Mouse (Mus musculus) neural tube, embryonic 12.5 days (tissue): ENCODE measurements around the gene Tlk1. TPM values are rescaled to one million over a fixed set of nuclear protein-coding genes. Genes with fewer than 3 reads are reported as not detected.

Experiments used
- ATAC-seq: fragments of 200-750 bp; cut with Nextera tagmentation; 2 replicates; pipeline ENCODE4 v1.8.0; 2017; ENCODE audit warnings: low read depth, mild to moderate bottlenecking, moderate TSS enrichment, moderate library complexity; ENCODE audit not compliant: low FRiP score
- H3K27ac ChIP-seq: fragments of 300-500 bp; sonication (generic); 2 replicates; pipeline ENCODE4 v1.5.1; 2016
- H3K27me3 ChIP-seq: fragments of 300-500 bp; sonication (generic); replicated peaks from 2 replicates; pipeline ENCODE4 v1.6.1; 2016; ENCODE audit warnings: mild to moderate bottlenecking
- H3K36me3 ChIP-seq: fragments of 300-500 bp; sonication (generic); 2 replicates; pipeline ENCODE4 v1.6.1; 2016; ENCODE audit warnings: mild to moderate bottlenecking
- H3K4me1 ChIP-seq: fragments of 300-500 bp; sonication (generic); 2 replicates; pipeline ENCODE4 v1.6.1; 2016
- H3K4me2 ChIP-seq: fragments of 300-500 bp; sonication (generic); replicated peaks from 2 replicates; pipeline ENCODE4 v1.6.1; 2016; ENCODE audit warnings: mild to moderate bottlenecking
- H3K4me3 ChIP-seq: fragments of 300-500 bp; sonication (generic); 2 replicates; pipeline ENCODE4 v1.5.1; 2016
- H3K9ac ChIP-seq: fragments of 300-500 bp; sonication (generic); 2 replicates; pipeline ENCODE4 v1.6.1; 2016; ENCODE audit warnings: mild to moderate bottlenecking
- H3K9me3 ChIP-seq: fragments of 300-500 bp; sonication (generic); 2 replicates; pipeline ENCODE4 v1.6.1; 2016; ENCODE audit warnings: mild to moderate bottlenecking
- WGBS: fragments of 180-500 bp; shearing (Covaris S2); methylation state at CpG from one replicate; pipeline ENCODE4 v1.1.7; 2016; 5-methylcytosine and 5-hydroxymethylcytosine counted together
- polyA plus RNA-seq: library from polyadenylated mRNA; unstranded; fragments of >200 nt; fragmentation: Nextera tagmentation; extraction: Ambion mirVana; gene quantifications from 2 replicates; pipeline ENCODE4 v1.2.1, GENCODE M21; 2016

Tlk1 gene
- polyA plus RNA-seq, 1 experiment from 2014 or later: 36.1 TPM

DNA sequence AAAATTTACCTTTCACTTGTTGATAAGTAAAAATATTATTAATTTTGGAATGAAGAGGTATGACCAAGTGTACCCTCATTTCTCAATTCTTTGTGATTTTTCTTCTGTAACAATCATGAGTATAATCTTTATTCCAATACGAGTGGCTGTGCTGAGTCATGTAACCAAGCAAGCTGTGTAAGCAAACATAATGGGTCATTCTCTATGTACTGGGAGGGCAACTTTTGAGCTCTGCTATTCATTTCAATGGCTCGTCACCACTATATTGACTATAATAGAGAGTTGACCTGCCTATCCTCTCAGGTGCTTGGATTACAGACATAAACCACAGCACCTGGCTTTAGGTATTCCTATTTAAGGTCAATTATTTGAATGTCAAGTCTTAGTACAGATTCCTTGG is 48.8 kb downstream of the Tlk1 start:
- Histone ChIP-seq H3K36me3 (peaks cover 3% of the 10 kb centered on the region; the same call in 1 of the 2 replicates), H3K4me3 (no peak overlapping the region), H3K27ac (no peak overlapping the region), H3K4me1 (peaks cover 3% of the 10 kb centered on the region; the same call in 1 of the 2 replicates), H3K9ac (no peak overlapping the region), H3K27me3 (no peaks in the 10 kb centered on the region), H3K9me3 (no peaks in the 10 kb centered on the region), H3K4me2 (no peak overlapping the region)
- WGBS: 75% methylated on average over 2 of the region's 2 CpGs
- ATAC-seq: no peak

DNA sequence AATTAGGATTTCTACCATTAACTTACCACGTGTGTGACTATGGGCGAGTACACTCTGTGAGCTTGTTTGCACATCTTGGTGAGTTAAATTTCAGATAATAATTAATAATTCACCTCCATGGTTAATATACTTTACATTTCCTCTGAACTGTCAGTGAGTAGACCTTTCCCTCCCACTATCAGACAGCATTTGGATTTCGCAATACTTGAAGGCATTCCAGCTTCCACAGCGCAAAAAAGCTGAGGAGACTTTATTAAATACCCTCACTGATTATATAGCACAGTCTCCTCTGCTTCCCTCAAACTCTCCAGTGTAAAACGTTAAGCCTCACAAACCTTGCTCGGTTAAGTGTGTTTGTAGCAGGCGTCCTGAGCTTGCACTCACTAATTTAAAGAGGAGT is 60.8 kb downstream of the Tlk1 start:
- no peaks in the 10 kb centered on the region for H3K4me1 ChIP-seq
- H3K27ac ChIP-seq: no peak overlapping the region
- no peak overlapping the region for H3K4me3 ChIP-seq
- 90% methylated on average over 7 of the region's 7 CpGs for WGBS
- H3K9ac ChIP-seq: no peak overlapping the region
- H3K4me2 ChIP-seq: no peak overlapping the region
- H3K9me3 ChIP-seq: no peaks in the 10 kb centered on the region
- no peaks in the 10 kb centered on the region for H3K27me3 ChIP-seq
- H3K36me3 ChIP-seq: no peaks in the 10 kb centered on the region
- no peak for ATAC-seq

DNA sequence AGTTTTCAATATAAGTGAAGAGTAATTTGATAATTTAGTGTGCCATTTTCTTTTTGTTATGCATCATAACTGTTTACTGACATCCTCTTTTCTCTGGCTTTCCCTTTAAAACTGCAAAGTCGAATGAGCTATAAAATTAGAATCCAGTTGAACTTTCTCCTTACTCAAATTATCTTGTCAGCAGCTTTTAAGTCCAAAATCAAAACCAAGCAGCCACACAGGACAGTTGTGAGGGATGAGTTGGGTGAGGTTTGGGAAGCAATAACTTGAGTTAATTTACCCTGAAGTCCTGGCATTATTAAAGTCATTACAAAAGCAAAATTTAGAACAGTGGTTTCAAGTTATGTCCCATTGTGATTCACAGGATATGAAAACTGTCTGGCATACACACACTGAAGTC is 62.8 kb downstream of the Tlk1 start:
- Histone ChIP-seq H3K9ac (no peak overlapping the region), H3K4me1 (no peaks in the 10 kb centered on the region), H3K9me3 (no peaks in the 10 kb centered on the region), H3K36me3 (no peaks in the 10 kb centered on the region), H3K27me3 (no peaks in the 10 kb centered on the region), H3K27ac (no peak overlapping the region), H3K4me2 (no peak overlapping the region), H3K4me3 (no peak overlapping the region)
- no peak for ATAC-seq
- WGBS: 94% methylated on average over 1 of the region's 1 CpGs

DNA sequence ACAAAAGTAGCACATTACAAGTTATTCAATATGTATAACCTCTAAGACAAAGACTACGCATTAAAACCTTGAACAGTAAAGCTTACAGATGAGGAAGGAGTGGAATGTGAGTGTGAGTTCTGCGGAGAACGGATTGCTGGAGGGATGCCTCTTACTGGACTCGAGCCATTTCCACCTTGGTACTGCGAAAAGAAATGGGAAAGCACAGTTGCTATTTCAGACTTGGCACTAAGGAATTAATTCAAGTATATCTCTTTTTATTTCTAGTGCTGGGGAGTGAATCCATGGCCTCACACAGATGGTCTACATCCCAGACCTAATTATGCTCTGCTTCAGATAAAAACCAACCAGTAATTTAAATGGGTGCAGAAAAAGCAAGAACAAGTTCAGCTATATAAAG is 73.4 kb downstream of the Tlk1 start:
- H3K4me1 ChIP-seq: no peaks in the 10 kb centered on the region
- H3K36me3 ChIP-seq: 0 out of 2 replicates have a peak, but pooled peaks cover 4% of the 10 kb centered on the region
- H3K4me3 ChIP-seq: no peak overlapping the region
- H3K4me2 ChIP-seq: no peak overlapping the region
- H3K27ac ChIP-seq: no peak overlapping the region
- 94% methylated on average over 5 of the region's 5 CpGs for WGBS
- H3K27me3 ChIP-seq: no peaks in the 10 kb centered on the region
- no peak overlapping the region for H3K9ac ChIP-seq
- H3K9me3 ChIP-seq: no peaks in the 10 kb centered on the region
- no peak for ATAC-seq

DNA sequence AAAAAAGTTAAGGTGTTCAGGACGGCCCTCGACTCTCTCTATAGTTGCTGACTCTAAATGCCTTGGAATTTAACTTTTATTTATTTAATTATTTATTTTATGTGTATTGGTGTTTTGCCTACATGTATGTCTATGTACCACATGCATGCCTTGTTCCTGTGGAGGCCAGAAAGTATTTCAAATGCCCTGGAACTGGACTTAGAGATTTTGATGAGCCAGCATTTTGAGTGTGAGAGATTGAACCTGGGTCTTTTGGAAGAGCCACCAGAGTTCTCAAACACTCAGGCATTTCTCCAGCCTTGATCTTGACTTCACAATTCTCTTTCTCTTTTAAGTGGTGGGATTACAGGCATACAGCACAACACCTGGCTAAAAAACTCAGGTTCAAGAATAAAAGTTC is 73.9 kb downstream of the Tlk1 start:
- Histone ChIP-seq H3K27me3 (no peaks in the 10 kb centered on the region), H3K9me3 (no peaks in the 10 kb centered on the region), H3K9ac (no peak overlapping the region), H3K36me3 (peaks cover 6% of the 10 kb centered on the region; the same call in 1 of the 2 replicates), H3K27ac (no peak overlapping the region), H3K4me3 (no peak overlapping the region), H3K4me2 (no peak overlapping the region), H3K4me1 (no peaks in the 10 kb centered on the region)
- 98% methylated on average over 2 of the region's 2 CpGs for WGBS
- ATAC-seq: no peak

DNA sequence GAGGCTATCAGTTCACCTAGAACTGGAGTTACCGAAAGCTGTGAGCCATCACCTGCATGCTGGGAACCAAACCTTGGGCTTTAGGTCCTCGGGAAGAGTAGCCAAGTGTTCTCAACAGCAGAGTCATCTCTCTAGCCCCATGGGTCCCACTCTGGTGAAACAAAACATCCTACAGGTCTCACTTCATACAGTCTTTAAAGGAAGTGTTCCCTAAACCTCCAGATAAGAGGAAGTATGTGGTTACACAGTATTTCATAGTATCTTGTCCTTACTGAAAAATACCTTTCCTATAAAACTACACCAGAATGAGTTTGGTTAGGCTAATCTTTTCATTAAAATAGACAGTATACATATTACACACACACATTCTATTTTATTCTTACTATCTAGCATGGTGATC is 82.9 kb downstream of the Tlk1 start:
- ATAC-seq: no peak
- Histone ChIP-seq H3K27me3 (no peaks in the 10 kb centered on the region), H3K27ac (no peak overlapping the region), H3K9ac (no peak overlapping the region), H3K9me3 (no peaks in the 10 kb centered on the region), H3K4me1 (no peaks in the 10 kb centered on the region), H3K4me2 (no peak overlapping the region), H3K36me3 (peaks cover 49% of the 10 kb centered on the region), H3K4me3 (no peak overlapping the region)
- 85% methylated on average over 2 of the region's 2 CpGs for WGBS

DNA sequence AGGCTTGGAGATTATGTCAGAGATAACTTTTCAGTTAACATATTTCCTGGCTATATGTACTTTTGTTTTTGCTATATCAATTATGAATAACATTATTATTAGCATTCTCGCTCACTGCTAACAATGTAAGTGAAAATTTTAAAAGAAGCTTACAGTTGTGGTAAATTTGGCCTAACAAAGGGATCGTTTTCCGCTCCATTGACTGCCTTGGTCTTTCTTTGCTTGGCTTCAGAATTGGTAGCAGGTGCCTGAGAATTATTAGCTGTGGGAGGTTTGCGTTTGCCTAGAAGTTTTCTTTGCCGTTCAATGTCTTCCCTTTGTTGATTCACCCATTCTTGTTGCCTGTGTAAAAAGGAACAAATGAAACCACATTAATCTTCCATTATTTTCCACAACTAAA is 83.6 kb downstream of the Tlk1 start:
- Histone ChIP-seq H3K27me3 (no peaks in the 10 kb centered on the region), H3K9me3 (no peaks in the 10 kb centered on the region), H3K36me3 (peaks cover 51% of the 10 kb centered on the region), H3K4me1 (no peaks in the 10 kb centered on the region), H3K27ac (no peak overlapping the region), H3K4me3 (no peak overlapping the region), H3K4me2 (no peak overlapping the region), H3K9ac (no peak overlapping the region)
- ATAC-seq: no peak
- 57% methylated on average over 5 of the region's 5 CpGs for WGBS

DNA sequence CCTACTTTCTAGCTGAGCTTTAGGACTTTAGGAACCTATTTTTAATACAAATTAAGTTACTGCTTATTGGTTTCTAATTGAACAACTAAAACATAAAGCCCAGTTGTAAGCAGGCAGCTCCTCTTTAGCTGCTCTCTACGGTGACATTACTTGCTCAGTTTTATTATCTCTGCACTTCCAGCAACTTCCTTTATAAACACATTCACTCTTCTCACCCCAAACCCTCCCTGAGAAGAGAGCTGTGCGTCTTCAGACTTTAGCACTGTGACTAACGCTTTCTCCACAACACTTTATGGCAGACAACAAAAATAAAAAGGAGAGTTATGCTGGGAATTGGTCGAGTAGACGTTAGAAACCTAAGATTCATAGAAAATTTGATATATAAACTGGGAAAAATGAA is 89.5 kb downstream of the Tlk1 start:
- peaks cover 29% of the 10 kb centered on the region for H3K36me3 ChIP-seq
- no peaks in the 10 kb centered on the region for H3K27me3 ChIP-seq
- H3K4me3 ChIP-seq: no peak overlapping the region
- H3K9me3 ChIP-seq: no peaks in the 10 kb centered on the region
- no peak overlapping the region for H3K27ac ChIP-seq
- no peak overlapping the region for H3K4me2 ChIP-seq
- WGBS: 75% methylated on average over 5 of the region's 5 CpGs
- H3K4me1 ChIP-seq: no peaks in the 10 kb centered on the region
- no peak overlapping the region for H3K9ac ChIP-seq
- no peak for ATAC-seq

DNA sequence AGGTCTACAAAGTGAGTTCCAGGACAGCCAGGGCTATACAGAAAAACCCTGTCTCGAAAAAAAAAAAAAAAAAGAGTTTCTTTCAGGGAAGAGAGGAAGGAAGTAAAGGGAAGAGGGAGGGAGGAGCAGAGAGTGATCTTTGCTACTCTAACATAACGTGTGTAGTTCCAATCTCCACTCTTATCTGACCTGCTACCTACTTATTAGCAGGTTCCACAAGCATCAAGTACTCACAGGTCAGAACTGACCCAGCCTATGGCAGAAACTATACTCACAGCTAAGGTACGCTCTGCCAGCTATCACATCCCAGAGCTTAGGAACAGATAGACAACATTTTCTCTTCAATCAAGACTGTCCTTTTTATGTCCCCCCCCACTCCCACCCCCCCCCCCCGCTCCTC is 90.0 kb downstream of the Tlk1 start:
- H3K4me3 ChIP-seq: no peak overlapping the region
- no peak overlapping the region for H3K9ac ChIP-seq
- 88% methylated on average over 3 of the region's 4 CpGs for WGBS
- no peaks in the 10 kb centered on the region for H3K4me1 ChIP-seq
- H3K27me3 ChIP-seq: no peaks in the 10 kb centered on the region
- no peak overlapping the region for H3K27ac ChIP-seq
- no peaks in the 10 kb centered on the region for H3K9me3 ChIP-seq
- no peak overlapping the region for H3K4me2 ChIP-seq
- H3K36me3 ChIP-seq: peaks cover 25% of the 10 kb centered on the region
- ATAC-seq: no peak

DNA sequence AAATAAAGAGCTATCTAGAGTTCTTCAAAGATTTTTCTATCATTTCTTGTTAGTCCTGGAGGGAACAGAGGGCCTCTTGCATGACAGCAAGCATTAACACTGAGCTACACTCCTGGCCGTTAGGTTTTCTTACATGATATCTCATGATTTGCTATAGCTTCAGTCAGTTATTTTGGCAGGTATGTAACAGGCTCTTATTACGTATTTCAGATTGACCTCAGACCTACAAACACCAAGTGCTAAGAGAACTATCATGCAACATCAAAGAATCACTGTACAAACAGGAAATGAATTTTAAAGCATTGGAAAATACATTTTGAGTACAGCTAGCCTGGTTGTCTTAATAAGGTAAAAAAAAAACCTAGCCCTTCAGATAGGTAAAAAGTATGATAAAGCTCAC is 98.4 kb downstream of the Tlk1 start:
- no peak overlapping the region for H3K4me3 ChIP-seq
- H3K36me3 ChIP-seq: peaks cover 15% of the 10 kb centered on the region; the same call in 1 of the 2 replicates
- 90% methylated on average over 2 of the region's 2 CpGs for WGBS
- H3K9ac ChIP-seq: no peak overlapping the region
- no peak overlapping the region for H3K27ac ChIP-seq
- no peak for ATAC-seq
- no peaks in the 10 kb centered on the region for H3K9me3 ChIP-seq
- H3K27me3 ChIP-seq: no peaks in the 10 kb centered on the region
- H3K4me1 ChIP-seq: no peaks in the 10 kb centered on the region
- H3K4me2 ChIP-seq: no peak overlapping the region

DNA sequence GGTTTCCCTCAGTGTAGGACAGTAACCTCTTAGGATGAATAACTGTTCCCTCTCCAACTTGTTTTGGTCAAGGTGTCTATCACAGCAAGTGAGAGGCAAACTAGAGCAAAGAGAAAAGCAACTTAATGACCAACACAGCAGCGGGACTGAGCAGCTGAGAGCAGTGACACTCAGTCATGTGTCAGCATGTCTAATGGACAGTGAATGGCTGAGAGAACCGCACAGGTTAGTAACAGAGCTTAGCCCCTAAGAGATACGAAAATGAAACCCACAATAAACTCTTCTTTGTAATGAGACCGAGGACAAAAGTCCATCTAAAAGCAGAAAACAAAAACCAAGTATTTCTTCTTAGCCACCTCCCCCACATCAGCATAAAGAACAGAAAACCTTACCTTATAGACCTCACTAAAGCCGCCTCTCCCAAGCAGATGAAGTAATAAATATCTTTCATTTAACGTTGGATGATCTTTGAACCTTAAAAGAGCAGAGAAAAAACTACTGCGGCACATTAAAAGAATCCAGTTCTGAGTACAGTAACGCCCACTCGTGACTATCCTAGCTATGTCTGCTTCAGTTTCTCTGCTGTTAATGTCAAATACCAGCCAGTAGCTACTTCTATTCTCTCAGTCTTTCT is 101.8 kb downstream of the Tlk1 start:
- H3K27me3 ChIP-seq: no peaks in the 10 kb centered on the region
- H3K9ac ChIP-seq: no peak overlapping the region
- no peak for ATAC-seq
- no peak overlapping the region for H3K4me3 ChIP-seq
- H3K27ac ChIP-seq: no peak overlapping the region
- H3K4me1 ChIP-seq: no peaks in the 10 kb centered on the region
- H3K36me3 ChIP-seq: peaks cover 41% of the 10 kb centered on the region
- H3K4me2 ChIP-seq: no peak overlapping the region
- H3K9me3 ChIP-seq: no peaks in the 10 kb centered on the region
- 88% methylated on average over 9 of the region's 9 CpGs for WGBS

DNA sequence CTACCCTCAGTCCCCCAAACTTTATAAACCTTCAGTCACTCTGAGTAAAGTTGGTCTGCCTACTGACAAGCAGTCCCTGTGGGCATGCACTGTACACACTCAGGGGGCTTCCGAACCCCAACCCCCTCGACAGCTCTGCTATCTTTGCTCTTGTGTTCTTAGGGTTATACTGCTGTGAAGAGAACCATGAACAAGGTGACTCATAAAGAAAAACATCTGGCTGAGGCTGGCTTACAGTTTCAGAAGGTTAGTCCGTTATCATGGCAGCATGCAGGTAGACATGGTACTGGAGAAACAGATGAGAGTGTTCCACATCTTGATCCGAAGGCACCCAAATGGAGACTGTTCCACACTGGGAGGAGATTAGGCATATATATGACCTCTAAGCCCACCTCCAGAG is 114.7 kb downstream of the Tlk1 start:
- WGBS: 95% methylated on average over 4 of the region's 4 CpGs
- Histone ChIP-seq H3K27ac (no peak overlapping the region), H3K4me3 (no peak overlapping the region), H3K9ac (no peak overlapping the region), H3K4me1 (no peaks in the 10 kb centered on the region), H3K4me2 (no peak overlapping the region), H3K27me3 (no peaks in the 10 kb centered on the region), H3K36me3 (peaks cover 41% of the 10 kb centered on the region), H3K9me3 (no peaks in the 10 kb centered on the region)
- ATAC-seq: no peak

DNA sequence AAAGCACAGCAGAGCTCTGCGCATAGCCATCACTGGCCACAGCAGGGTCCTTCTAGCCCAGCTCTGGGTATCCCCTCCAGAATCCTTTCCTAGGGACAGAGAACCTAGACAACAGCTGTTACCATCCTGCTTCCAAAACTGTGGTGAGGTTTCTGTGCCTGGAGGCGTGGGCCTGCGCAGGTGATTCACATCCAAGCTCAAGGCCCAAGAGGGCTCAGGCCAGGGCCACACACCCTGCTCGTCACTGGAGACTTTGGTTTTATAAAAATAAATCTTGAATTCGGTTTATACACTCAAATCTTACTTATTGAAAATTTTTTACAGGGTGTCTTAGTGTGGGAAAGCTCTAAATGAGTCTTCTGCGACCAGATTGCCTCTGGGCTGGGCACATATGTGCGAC is 115.3 kb downstream of the Tlk1 start:
- no peaks in the 10 kb centered on the region for H3K4me1 ChIP-seq
- no peak overlapping the region for H3K27ac ChIP-seq
- no peak overlapping the region for H3K4me2 ChIP-seq
- no peak overlapping the region for H3K4me3 ChIP-seq
- H3K9ac ChIP-seq: no peak overlapping the region
- WGBS: 94% methylated on average over 7 of the region's 7 CpGs
- no peaks in the 10 kb centered on the region for H3K9me3 ChIP-seq
- H3K36me3 ChIP-seq: peaks cover 36% of the 10 kb centered on the region
- no peak for ATAC-seq
- no peaks in the 10 kb centered on the region for H3K27me3 ChIP-seq
